Mouse (Mus musculus) CH12.LX (cell line): Measurements from ENCODE around the gene Tcf7. TPM values are rescaled to one million over a fixed set of nuclear protein-coding genes. Genes with fewer than 3 reads are reported as not detected.

Source experiments
- DNase-seq: peaks from one replicate; pipeline ENCODE4 v3.0.0-alpha.2; 2013; ENCODE audit errors: extremely low read depth
- H3K27ac ChIP-seq: 2 replicates; pipeline ENCODE4 v1.5.1; 2012; ENCODE audit warnings: low read depth, mild to moderate bottlenecking, control low read depth, moderate library complexity; ENCODE audit not compliant: insufficient read depth
- H3K27me3 ChIP-seq: replicated peaks from 2 replicates; pipeline ENCODE3; 2012; ENCODE audit warnings: inconsistent platforms
- H3K36me3 ChIP-seq, 2 experiments: replicated peaks in 1 of 2; 2 replicates each; pipeline versions ENCODE3 to v1.6.1; 2012; ENCODE audit warnings: inconsistent platforms in 1 of 2, low read length in 1 of 2, mild to moderate bottlenecking in 1 of 2, mixed read lengths in 1 of 2, moderate library complexity in 1 of 2; ENCODE audit not compliant: control insufficient read depth in 1 of 2, insufficient read depth in 1 of 2
- H3K4me1 ChIP-seq, 2 experiments: 2 replicates each; pipeline ENCODE4 v1.6.1; 2012; ENCODE audit warnings: inconsistent platforms in 1 of 2, moderate library complexity in 1 of 2; ENCODE audit not compliant: insufficient read depth in 2 of 2, control insufficient read depth in 1 of 2
- H3K4me2 ChIP-seq: 2 replicates; pipeline ENCODE4 v1.6.1; 2012; ENCODE audit warnings: low read depth, mild to moderate bottlenecking, control low read depth; ENCODE audit not compliant: poor library complexity, insufficient read depth, severe bottlenecking
- H3K4me3 ChIP-seq, 3 experiments: fragments of 150-350 bp in 1 of 3; sonication (generic) in 1 of 3; replicated peaks in 1 of 3; 2 replicates each; pipeline versions ENCODE3 to v1.5.1; 2011 to 2012; ENCODE audit warnings: low read depth in 2 of 3, low read length in 2 of 3, mild to moderate bottlenecking in 2 of 3, moderate library complexity in 2 of 3, control low read depth in 1 of 3, improper control_type of control experiment in 1 of 3, inconsistent platforms in 1 of 3, mixed read lengths in 1 of 3; ENCODE audit not compliant: poor library complexity in 1 of 3
- H3K79me2 ChIP-seq: replicated peaks from 2 replicates; pipeline ENCODE4 v1.6.1; 2012; ENCODE audit warnings: mild to moderate bottlenecking, moderate library complexity; ENCODE audit not compliant: control insufficient read depth, poor library complexity, insufficient read depth, severe bottlenecking; ENCODE audit errors: extremely low read depth
- H3K9ac ChIP-seq: 2 replicates; pipeline ENCODE4 v1.6.1; 2012; ENCODE audit warnings: low read depth, mild to moderate bottlenecking, control low read depth, moderate library complexity; ENCODE audit not compliant: insufficient read depth
- H3K9me3 ChIP-seq: replicated peaks from 2 replicates; pipeline ENCODE3; 2012; ENCODE audit warnings: low read length, inconsistent platforms, mixed read lengths
- CHD1 ChIP-seq: IDR thresholded peaks from 2 replicates; pipeline ENCODE4 v1.6.1; 2012; ENCODE audit warnings: low read depth, low read length, improper control_type of control experiment, inconsistent platforms
- CHD2 ChIP-seq: IDR thresholded peaks from 2 replicates; pipeline ENCODE4 v1.6.1; 2011; ENCODE audit warnings: low read length, improper control_type of control experiment
- CTCF ChIP-seq, 2 experiments: IDR thresholded peaks in 1 of 2; conservative IDR thresholded peaks in 1 of 2; 2 replicates each; pipeline ENCODE4 v1.5.1; 2011 to 2012; ENCODE audit warnings: low read depth in 2 of 2, low read length in 2 of 2, improper control_type of control experiment in 1 of 2, inconsistent platforms in 1 of 2, mild to moderate bottlenecking in 1 of 2, moderate library complexity in 1 of 2
- E2F4 ChIP-seq: IDR thresholded peaks from 2 replicates; pipeline ENCODE4 v1.6.1; 2011; ENCODE audit warnings: low read depth, low read length, improper control_type of control experiment; ENCODE audit not compliant: insufficient replicate concordance
- EP300 ChIP-seq: IDR thresholded peaks from 2 replicates; pipeline ENCODE4 v1.6.1; 2011; ENCODE audit warnings: low read length, improper control_type of control experiment
- GABPA ChIP-seq: IDR thresholded peaks from 2 replicates; pipeline ENCODE4 v1.6.1; 2012; ENCODE audit warnings: low read depth, low read length, improper control_type of control experiment, inconsistent platforms; ENCODE audit not compliant: insufficient replicate concordance
- JUN ChIP-seq: IDR thresholded peaks from 2 replicates; pipeline ENCODE4 v1.6.1; 2011; ENCODE audit warnings: low read depth, mild to moderate bottlenecking, low read length, improper control_type of control experiment, moderate library complexity; ENCODE audit not compliant: insufficient read depth
- KAT2A ChIP-seq: IDR thresholded peaks from 2 replicates; pipeline ENCODE4 v1.6.1; 2012; ENCODE audit warnings: low read length, improper control_type of control experiment, inconsistent platforms; ENCODE audit not compliant: insufficient replicate concordance
- MAFK ChIP-seq: IDR thresholded peaks from 2 replicates; pipeline ENCODE4 v1.6.1; 2011; ENCODE audit warnings: low read length, improper control_type of control experiment; ENCODE audit not compliant: insufficient replicate concordance
- MAX ChIP-seq: IDR thresholded peaks from 2 replicates; pipeline ENCODE4 v1.6.1; 2011; ENCODE audit warnings: low read length, improper control_type of control experiment
- MEF2A ChIP-seq: IDR thresholded peaks from 2 replicates; pipeline ENCODE4 v1.6.1; 2014; ENCODE audit warnings: low read depth, mild to moderate bottlenecking, inconsistent platforms, low read length, improper control_type of control experiment, borderline replicate concordance
- MXI1 ChIP-seq: IDR thresholded peaks from 2 replicates; pipeline ENCODE4 v1.6.1; 2011; ENCODE audit warnings: mild to moderate bottlenecking, low read depth, low read length, improper control_type of control experiment
- NELFE ChIP-seq: IDR thresholded peaks from 2 replicates; pipeline ENCODE4 v1.6.1; 2011; ENCODE audit warnings: low read depth, low read length, improper control_type of control experiment
- NRF1 ChIP-seq: IDR thresholded peaks from 2 replicates; pipeline ENCODE4 v1.6.1; 2014; ENCODE audit warnings: low read depth, mild to moderate bottlenecking, inconsistent platforms, low read length, improper control_type of control experiment, moderate library complexity
- PAX5 ChIP-seq: IDR thresholded peaks from 2 replicates; pipeline ENCODE4 v1.6.1; 2012; ENCODE audit warnings: low read length, inconsistent platforms, mixed read lengths
- POLR2AphosphoS2 ChIP-seq: IDR thresholded peaks from 2 replicates; pipeline ENCODE4 v1.6.1; 2011; ENCODE audit warnings: low read depth, low read length, improper control_type of control experiment
- RAD21 ChIP-seq: IDR thresholded peaks from 2 replicates; pipeline ENCODE4 v1.6.1; 2011; ENCODE audit warnings: low read depth, mild to moderate bottlenecking, low read length, improper control_type of control experiment, moderate library complexity
- RCOR1 ChIP-seq: conservative IDR thresholded peaks from 2 replicates; pipeline ENCODE4 v1.6.1; 2012; ENCODE audit warnings: low read depth, mild to moderate bottlenecking, inconsistent platforms, low read length, improper control_type of control experiment
- SIN3A ChIP-seq: IDR thresholded peaks from 2 replicates; pipeline ENCODE4 v1.6.1; 2012; ENCODE audit warnings: low read length, improper control_type of control experiment, inconsistent platforms
- SMC3 ChIP-seq: IDR thresholded peaks from 2 replicates; pipeline ENCODE4 v1.6.1; 2011; ENCODE audit warnings: low read depth, low read length, improper control_type of control experiment
- TBP ChIP-seq: conservative IDR thresholded peaks from 2 replicates; pipeline ENCODE4 v1.6.1; 2011; ENCODE audit warnings: low read depth, low read length, improper control_type of control experiment
- TCF12 ChIP-seq: IDR thresholded peaks from 2 replicates; pipeline ENCODE4 v1.6.1; 2014; ENCODE audit warnings: low read depth, mild to moderate bottlenecking, inconsistent platforms, low read length, improper control_type of control experiment
- USF2 ChIP-seq: conservative IDR thresholded peaks from 2 replicates; pipeline ENCODE4 v1.6.1; 2011; ENCODE audit warnings: low read depth, low read length, improper control_type of control experiment
- ZMIZ1 ChIP-seq: IDR thresholded peaks from 2 replicates; pipeline ENCODE4 v1.6.1; 2012; ENCODE audit warnings: low read depth, mild to moderate bottlenecking, inconsistent platforms, low read length, improper control_type of control experiment
- ZNF384 ChIP-seq: IDR thresholded peaks from 2 replicates; pipeline ENCODE4 v1.6.1; 2012; ENCODE audit warnings: low read depth, low read length, improper control_type of control experiment, inconsistent platforms
- dilution Hi-C: fragments of 300-500 bp; cut with MboI; formaldehyde crosslinking; loops from 2 replicates; pipeline ENCODE4 v1.14.3; 2020; ENCODE audit warnings: low sequenced_read_pairs; ENCODE audit not compliant: extremely low pct_unique_long_range_greater_than_20kb, extremely low pct_ligation_motif_present
- in situ Hi-C: fragments of 300-500 bp; cut with MboI; formaldehyde crosslinking; loops from 3 replicates; pipeline ENCODE4 v1.14.3; 2019; ENCODE audit warnings: low sequenced_read_pairs, low pct_ligation_motif_present, low pct_unique_long_range_greater_than_20kb, mixed read lengths
- polyA plus RNA-seq: library from polyadenylated mRNA; unstranded; fragments of >175 nt; gene quantifications from 2 replicates; pipeline ENCODE4 v1.2.1, GENCODE M21; 2012; ENCODE audit warnings: low read depth; ENCODE audit not compliant: insufficient read length
- total RNA-seq, 2 experiments: library from RNA; depleted of rRNA; stranded (reverse); fragments of 300-350 nt in 1 of 2; fragments of >200 nt in 1 of 2; gene quantifications; 2 replicates each; pipeline ENCODE4 v1.2.3; 2012 to 2014

The Tcf7 gene
- total and polyA plus RNA-seq, 3 experiments = 0.55 to 5.5 (median 0.85) TPM

DNA sequence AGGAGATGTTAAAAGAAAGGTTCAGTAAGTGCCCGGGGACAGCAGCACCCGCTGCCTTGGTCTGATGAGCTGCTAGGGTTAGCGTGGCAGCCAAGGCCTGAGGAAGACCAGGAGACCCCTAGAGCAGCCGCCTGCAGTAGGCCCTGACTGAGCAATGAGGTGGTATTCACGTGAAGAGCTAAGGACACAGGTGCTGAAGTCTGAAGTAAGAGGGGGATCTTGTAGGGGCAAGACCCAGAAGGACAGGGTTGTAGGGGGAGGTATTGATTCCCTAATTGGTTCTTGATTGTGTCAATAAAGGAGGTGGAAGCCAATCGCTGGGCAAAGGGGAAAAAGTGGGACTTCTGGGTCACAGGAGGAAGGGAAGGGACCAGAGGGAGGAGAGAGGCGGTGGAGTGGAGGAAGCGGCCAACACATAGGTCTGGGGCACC, 5.8 kb downstream of the Tcf7 start:
- Histone ChIP-seq H3K9ac (no peak overlapping the region), H3K4me3 (no peak overlapping the region), H3K9me3 (no peaks in the 10 kb centered on the region), H3K4me2 (no peak overlapping the region), H3K36me3 (peaks cover 0 to 6% of the 10 kb centered on the region in 2 experiments), H3K27ac (no peak overlapping the region), H3K79me2 (no peaks in the 10 kb centered on the region), H3K27me3 (peaks cover 21% of the 10 kb centered on the region), H3K4me1 (peaks cover 15 to 20% of the 10 kb centered on the region in 2 experiments)
- in situ Hi-C loops = no loop called here
- dilution Hi-C loops = no loop called here
- DNase-seq = no peak
- TF ChIP-seq PAX5 = no peak
- TF ChIP-seq CHD2 = no peak
- TF ChIP-seq SIN3A = no peak
- TF ChIP-seq ZMIZ1 = no peak
- no peak for TF ChIP-seq EP300
- no peak for TF ChIP-seq MEF2A
- no peak for TF ChIP-seq SMC3
- TF ChIP-seq E2F4 = no peak
- TF ChIP-seq CHD1 = no peak
- TF ChIP-seq TBP = no peak
- no peak for TF ChIP-seq NRF1
- TF ChIP-seq GABPA = no peak
- no peak for TF ChIP-seq TCF12
- no peak for TF ChIP-seq RAD21
- no peak for TF ChIP-seq KAT2A
- no peak for TF ChIP-seq RCOR1

DNA sequence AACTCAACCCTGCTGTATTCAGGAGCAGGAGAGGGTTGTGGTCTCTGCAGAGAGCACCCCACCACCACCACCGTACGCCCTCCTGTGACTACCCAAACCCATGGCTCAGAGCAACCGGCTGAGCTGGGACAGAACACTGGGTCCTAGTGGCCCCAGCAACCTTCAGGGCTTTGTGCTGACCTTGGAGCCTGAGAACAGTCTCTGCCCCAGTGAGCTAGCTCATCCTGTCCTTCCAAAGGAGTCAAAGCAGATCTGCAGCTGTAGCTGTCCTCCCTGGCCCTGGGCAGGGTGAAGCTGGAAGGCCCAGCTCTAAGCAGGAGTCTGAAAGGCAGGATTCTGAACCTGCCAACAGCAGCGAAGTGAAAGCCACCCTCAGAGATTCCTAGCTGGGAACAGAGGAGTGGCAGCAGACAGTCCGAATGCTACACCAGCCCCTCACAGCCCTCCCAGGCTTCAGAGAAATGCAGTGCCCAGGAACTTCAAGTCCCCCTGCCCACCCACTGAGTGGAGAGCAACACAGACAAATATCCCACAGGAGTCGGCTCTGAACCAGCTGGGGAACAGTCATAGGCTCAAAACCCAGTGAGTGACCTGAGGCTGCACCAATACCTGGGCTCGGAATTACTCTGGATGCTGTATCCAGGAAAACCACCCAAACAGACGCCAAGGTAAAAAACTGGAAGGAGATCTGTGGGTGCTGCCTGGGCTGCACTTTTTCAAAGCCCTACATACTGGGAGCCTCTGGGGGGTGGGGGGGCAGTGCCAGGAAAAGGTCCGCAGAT, 6.8 kb downstream of the Tcf7 start:
- H3K27ac ChIP-seq = no peak overlapping the region
- no peak overlapping the region for H3K9ac ChIP-seq
- H3K4me1 ChIP-seq = peaks cover 15 to 24% of the 10 kb centered on the region in 2 experiments
- in situ Hi-C loops = no loop called here
- H3K79me2 ChIP-seq = no peaks in the 10 kb centered on the region
- TF ChIP-seq E2F4 = no peak
- TF ChIP-seq EP300 = no peak
- TF ChIP-seq SIN3A = no peak
- no peak for TF ChIP-seq MXI1
- TF ChIP-seq USF2 = no peak
- TF ChIP-seq MEF2A = no peak
- TF ChIP-seq JUN = no peak
- TF ChIP-seq ZNF384 = no peak
- TF ChIP-seq SMC3 = no peak
- no peak for TF ChIP-seq MAFK
- no peak for TF ChIP-seq NRF1
- no peak for TF ChIP-seq POLR2AphosphoS2
- TF ChIP-seq MAX = no peak
- TF ChIP-seq CTCF (conservative IDR thresholded peaks at IDR 0.05 in 1 of 2, IDR thresholded peaks at IDR 0.05 in 1 of 2; ENCODE audit: low read depth in 2 of 2, low read length in 2 of 2) = no peak
- no peak for TF ChIP-seq TBP
- no peak for TF ChIP-seq CHD1
- TF ChIP-seq NELFE = no peak
- no peak for TF ChIP-seq RAD21
- peaks cover 0 to 6% of the 10 kb centered on the region in 2 experiments for H3K36me3 ChIP-seq
- DNase-seq = no peak
- H3K4me3 ChIP-seq = no peak overlapping the region
- H3K27me3 ChIP-seq = peaks cover 13% of the 10 kb centered on the region
- dilution Hi-C loops = no loop called here
- H3K4me2 ChIP-seq = no peak overlapping the region
- no peaks in the 10 kb centered on the region for H3K9me3 ChIP-seq
